Mouse (Mus musculus) C2C12 (cell line): ENCODE measurements around the gene Podnl1. TPM values are rescaled to one million over a fixed set of nuclear protein-coding genes. Genes with fewer than 3 reads are reported as not detected.

Experiments used
- H3K27me3 ChIP-seq: one replicate; pipeline ENCODE4 v1.6.1; 2011; ENCODE audit not compliant: control insufficient read depth, insufficient read depth, insufficient read length
- H3K36me3 ChIP-seq: one replicate; pipeline ENCODE4 v1.6.1; 2011; ENCODE audit not compliant: control insufficient read depth, insufficient read depth
- H3K4me3 ChIP-seq: one replicate; pipeline ENCODE4 v1.5.1; 2011; ENCODE audit warnings: mild to moderate bottlenecking, control low read depth; ENCODE audit not compliant: poor library complexity, insufficient read depth, severe bottlenecking
- H3K79me2 ChIP-seq: one replicate; pipeline ENCODE4 v1.6.1; 2011; ENCODE audit not compliant: control insufficient read depth, insufficient read depth
- H3K79me3 ChIP-seq: one replicate; pipeline ENCODE4 v1.6.1; 2011; ENCODE audit warnings: low read depth, control low read depth
- H3ac ChIP-seq: one replicate; pipeline ENCODE3; 2011; ENCODE audit warnings: low read depth; ENCODE audit not compliant: control insufficient read depth, insufficient read length
- CEBPB ChIP-seq: IDR thresholded peaks from one replicate; pipeline ENCODE4 v1.6.1; 2011; ENCODE audit warnings: low read depth, mild to moderate bottlenecking, control low read depth, moderate library complexity
- CTCF ChIP-seq: IDR thresholded peaks from one replicate; pipeline ENCODE4 v1.5.1; 2011; ENCODE audit not compliant: control insufficient read depth, insufficient read depth, insufficient read length
- FOSL1 ChIP-seq: IDR thresholded peaks from one replicate; pipeline ENCODE4 v1.8.0; 2011; ENCODE audit warnings: mild to moderate bottlenecking, low read length; ENCODE audit not compliant: poor library complexity, insufficient read depth, severe bottlenecking
- MAX ChIP-seq: IDR thresholded peaks from one replicate; pipeline ENCODE4 v1.6.1; 2011; ENCODE audit warnings: mild to moderate bottlenecking, control low read depth
- MYOD1 ChIP-seq: IDR thresholded peaks from one replicate; pipeline ENCODE4 v1.6.1; 2011; ENCODE audit warnings: low read depth; ENCODE audit not compliant: control insufficient read depth, insufficient read length
- MYOG ChIP-seq: IDR thresholded peaks from one replicate; pipeline ENCODE4 v1.6.1; 2011; ENCODE audit not compliant: control insufficient read depth, insufficient read length; ENCODE audit errors: extremely low read depth
- USF1 ChIP-seq: IDR thresholded peaks from one replicate; pipeline ENCODE4 v1.6.1; 2011; ENCODE audit warnings: low read depth, mild to moderate bottlenecking, control low read depth, moderate library complexity
- polyA plus RNA-seq: library from polyadenylated mRNA; unstranded; fragments of >200 nt; fragmentation: generic; extraction: Trizol; gene quantifications from one replicate; pipeline ENCODE4 v1.2.1, GENCODE M21; 2012; ENCODE audit warnings: missing spikeins

Gene Podnl1
- polyA plus RNA-seq, 1 experiment: 10.3 TPM

- no peaks in the 10 kb centered on the region for H3K79me2 ChIP-seq
- TF ChIP-seq CTCF (no peak), FOSL1 (no peak), USF1 (no peak), MAX (no peak), MYOD1 (no peak), CEBPB (no peak), MYOG (no peak)
- H3K27me3 ChIP-seq: no peaks in the 10 kb centered on the region
- H3K36me3 ChIP-seq: peaks cover 29% of the 10 kb centered on the region
- H3ac ChIP-seq: no peak overlapping the region
- H3K79me3 ChIP-seq: no peaks in the 10 kb centered on the region
- no peak overlapping the region for H3K4me3 ChIP-seq
These were observed 41.3 kb upstream of the Podnl1 start for GRCm38 (mm10) chr8:84084341-84085115.

DNA sequence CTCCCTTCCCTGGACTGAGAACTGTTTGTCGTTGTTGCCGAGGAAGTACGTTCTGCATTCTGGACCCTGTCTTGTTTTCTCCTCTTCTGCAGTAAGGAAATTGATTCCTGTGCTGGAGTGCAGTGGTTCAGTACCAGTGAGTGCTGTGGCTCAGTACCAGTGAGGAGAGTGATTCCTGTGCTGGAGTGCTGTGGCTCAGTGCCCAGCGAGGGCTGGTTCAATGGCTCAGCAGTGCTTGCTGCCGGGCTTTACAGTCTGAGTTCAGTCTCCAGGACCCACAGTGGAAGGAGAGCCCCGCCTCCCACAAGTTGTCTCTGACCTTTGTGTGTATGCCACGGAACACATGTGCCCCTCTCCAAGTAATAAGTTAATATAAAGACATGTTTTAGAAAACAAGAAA, 38.6 kb upstream of the Podnl1 start:
- TF ChIP-seq MYOD1: no peak
- TF ChIP-seq MAX: no peak
- no peak for TF ChIP-seq USF1
- TF ChIP-seq MYOG: no peak
- no peak for TF ChIP-seq FOSL1
- TF ChIP-seq CEBPB: no peak
- TF ChIP-seq CTCF: no peak
- H3K79me2 ChIP-seq: no peaks in the 10 kb centered on the region
- H3ac ChIP-seq: no peak overlapping the region
- H3K36me3 ChIP-seq: peaks cover 36% of the 10 kb centered on the region
- H3K4me3 ChIP-seq: no peak overlapping the region
- no peaks in the 10 kb centered on the region for H3K79me3 ChIP-seq
- no peaks in the 10 kb centered on the region for H3K27me3 ChIP-seq

GRCm38 (mm10) chr8:84087821-84088220, 38.0 kb upstream of the Podnl1 start:
- peaks cover 40% of the 10 kb centered on the region for H3K36me3 ChIP-seq
- no peaks in the 10 kb centered on the region for H3K79me3 ChIP-seq
- no peak overlapping the region for H3ac ChIP-seq
- no peaks in the 10 kb centered on the region for H3K27me3 ChIP-seq
- H3K79me2 ChIP-seq: no peaks in the 10 kb centered on the region
- H3K4me3 ChIP-seq: no peak overlapping the region
- TF ChIP-seq CTCF: no peak
- no peak for TF ChIP-seq FOSL1
- no peak for TF ChIP-seq MAX
- TF ChIP-seq USF1: no peak
- TF ChIP-seq CEBPB: no peak
- no peak for TF ChIP-seq MYOD1
- no peak for TF ChIP-seq MYOG

DNA sequence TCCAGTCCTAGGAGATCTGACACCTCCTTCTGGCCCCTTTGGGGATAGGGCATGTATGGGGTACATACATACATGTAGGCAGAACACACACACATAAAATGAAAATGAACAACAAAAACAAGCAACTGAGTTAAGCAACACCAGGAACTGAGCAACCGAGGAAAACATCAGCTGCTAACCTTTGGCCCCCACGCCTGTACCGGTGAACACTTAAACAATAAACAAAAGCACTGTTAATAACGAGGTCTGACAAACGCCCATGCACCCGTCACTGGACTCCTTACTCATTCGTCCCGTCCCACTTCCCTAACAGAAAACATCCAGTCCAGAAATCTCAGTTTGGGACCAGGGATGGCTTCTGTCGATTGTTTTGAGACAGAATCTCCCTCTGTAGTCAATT, 36.5 kb upstream of the Podnl1 start:
- TF ChIP-seq CEBPB (no peak), USF1 (no peak), MYOD1 (no peak), CTCF (no peak), MAX (no peak), MYOG (no peak), FOSL1 (no peak)
- H3K4me3 ChIP-seq: no peak overlapping the region
- no peaks in the 10 kb centered on the region for H3K79me3 ChIP-seq
- H3K79me2 ChIP-seq: no peaks in the 10 kb centered on the region
- no peaks in the 10 kb centered on the region for H3K27me3 ChIP-seq
- H3ac ChIP-seq: no peak overlapping the region
- peaks cover 38% of the 10 kb centered on the region for H3K36me3 ChIP-seq

DNA sequence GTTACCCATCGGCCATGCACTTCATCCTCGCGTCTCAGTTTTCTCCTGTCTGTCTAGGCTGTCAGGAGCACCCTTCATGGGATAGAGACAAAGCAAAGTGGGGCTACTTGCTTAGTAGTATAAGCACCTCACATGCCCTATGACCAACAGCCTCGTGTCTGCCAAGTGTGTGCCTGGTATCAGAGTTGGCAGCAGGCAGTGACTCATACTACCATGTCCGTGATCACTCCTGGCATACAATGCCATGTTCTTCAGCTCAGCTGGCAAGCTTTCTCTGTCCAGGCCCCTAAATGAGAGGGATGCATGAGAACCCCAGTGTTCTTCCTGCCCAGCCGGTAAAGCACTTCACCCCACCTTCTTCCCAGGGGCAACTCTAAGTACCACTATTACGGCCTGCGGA, 35.2 kb upstream of the Podnl1 start:
- Histone ChIP-seq H3K4me3 (no peak overlapping the region), H3ac (no peak overlapping the region), H3K36me3 (peaks cover 38% of the 10 kb centered on the region), H3K27me3 (no peaks in the 10 kb centered on the region), H3K79me3 (no peaks in the 10 kb centered on the region), H3K79me2 (no peaks in the 10 kb centered on the region)
- TF ChIP-seq MYOD1 (no peak), FOSL1 (no peak), MAX (no peak), MYOG (no peak), CTCF (no peak), CEBPB (no peak), USF1 (no peak)

GRCm38 (mm10) chr8:84096061-84096460, 29.7 kb upstream of the Podnl1 start:
- peaks cover 4% of the 10 kb centered on the region for H3K79me3 ChIP-seq
- peaks cover 10% of the 10 kb centered on the region for H3K79me2 ChIP-seq
- no peak overlapping the region for H3ac ChIP-seq
- no peaks in the 10 kb centered on the region for H3K27me3 ChIP-seq
- no peak overlapping the region for H3K4me3 ChIP-seq
- H3K36me3 ChIP-seq: peaks cover 50% of the 10 kb centered on the region
- TF ChIP-seq FOSL1 (no peak), CEBPB (no peak), MYOG (no peak), CTCF (no peak), MYOD1 (no peak), MAX (no peak), USF1 (no peak)
